Mouse (Mus musculus) embryonic facial prominence, embryonic 15.5 days (tissue): Measurements from ENCODE around the gene Aprt. TPM values are rescaled to one million over a fixed set of nuclear protein-coding genes. Genes with fewer than 3 reads are reported as not detected.

Experiments used
- ATAC-seq: fragments of 200-750 bp; cut with Nextera tagmentation; 2 replicates; pipeline ENCODE4 v1.8.0; 2017; ENCODE audit warnings: low read depth, moderate TSS enrichment; ENCODE audit not compliant: insufficient number of reproducible peaks, low FRiP score, low TSS enrichment
- H3K27ac ChIP-seq: fragments of 300-500 bp; sonication (generic); replicated peaks from 2 replicates; pipeline ENCODE4 v1.5.1; 2015; ENCODE audit warnings: mild to moderate bottlenecking, inconsistent platforms
- H3K27me3 ChIP-seq: fragments of 300-500 bp; sonication (generic); 2 replicates; pipeline ENCODE4 v1.6.1; 2015; ENCODE audit warnings: inconsistent platforms
- H3K36me3 ChIP-seq: fragments of 300-500 bp; sonication (generic); 2 replicates; pipeline ENCODE4 v1.6.1; 2015; ENCODE audit warnings: mild to moderate bottlenecking, inconsistent platforms
- H3K4me1 ChIP-seq: fragments of 300-500 bp; sonication (generic); 2 replicates; pipeline ENCODE4 v1.6.1; 2015; ENCODE audit warnings: inconsistent platforms
- H3K4me2 ChIP-seq: fragments of 300-500 bp; sonication (generic); replicated peaks from 2 replicates; pipeline ENCODE4 v1.6.1; 2015; ENCODE audit warnings: mild to moderate bottlenecking, inconsistent platforms
- H3K4me3 ChIP-seq: fragments of 300-500 bp; sonication (generic); replicated peaks from 2 replicates; pipeline ENCODE4 v1.5.1; 2015; ENCODE audit warnings: mild to moderate bottlenecking, inconsistent platforms
- H3K9ac ChIP-seq: fragments of 300-500 bp; sonication (generic); 2 replicates; pipeline ENCODE4 v1.6.1; 2015; ENCODE audit warnings: inconsistent platforms
- H3K9me3 ChIP-seq: fragments of 300-500 bp; sonication (generic); replicated peaks from 2 replicates; pipeline ENCODE4 v1.6.1; 2016; ENCODE audit warnings: inconsistent platforms
- WGBS: fragments of 180-500 bp; shearing (Covaris S2); methylation state at CpG from one replicate; pipeline ENCODE4 v1.1.7; 2015; 5-methylcytosine and 5-hydroxymethylcytosine counted together
- microRNA-seq: library from miRNA; unstranded; fragments of <30 nt; microRNA quantifications from one replicate; pipeline ENCODE4, GENCODE M21; 2016; ENCODE audit warnings: borderline number of aligned reads
- polyA plus RNA-seq: library from polyadenylated mRNA; unstranded; fragments of >200 nt; fragmentation: Nextera tagmentation; extraction: Ambion mirVana; gene quantifications from 2 replicates; pipeline ENCODE4 v1.2.1, GENCODE M21; 2015

Gene Aprt
- polyA plus RNA-seq, 1 experiment from 2014 or later = 298 TPM

DNA sequence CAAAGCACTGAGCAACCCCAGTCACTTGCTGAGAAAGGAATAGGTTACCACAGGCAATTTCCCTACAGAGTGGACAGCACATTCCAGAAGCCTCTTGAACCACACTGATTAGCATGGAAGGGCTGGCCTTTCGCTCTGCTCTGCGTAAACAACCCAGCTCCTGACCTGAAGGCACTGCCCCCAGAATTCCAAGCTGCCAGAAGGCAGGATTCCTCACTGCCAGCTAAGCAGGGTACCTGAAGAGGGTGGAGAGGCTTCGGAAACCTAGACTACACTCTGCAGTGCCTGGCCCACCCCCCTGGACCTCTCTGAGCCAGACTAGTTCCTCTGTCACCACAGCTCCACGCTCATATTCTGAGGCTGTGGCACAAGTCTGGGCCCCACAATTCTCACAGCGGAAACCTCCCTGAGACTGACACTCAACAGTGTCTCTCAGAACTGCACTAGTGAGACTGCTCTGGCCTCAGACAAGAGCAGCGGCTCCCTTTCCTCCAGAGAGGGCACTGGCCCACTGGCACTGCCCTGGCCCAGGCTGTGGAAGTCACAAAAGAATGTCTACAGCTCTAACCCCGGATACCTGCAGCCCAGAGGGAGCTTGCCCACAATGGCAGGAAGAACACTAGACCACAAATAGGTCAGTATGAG is 50.1 kb downstream of the Aprt start:
- no peaks in the 10 kb centered on the region for H3K9me3 ChIP-seq
- WGBS = 46% methylated on average over 7 of the region's 7 CpGs
- H3K27me3 ChIP-seq = no peaks in the 10 kb centered on the region
- H3K4me3 ChIP-seq = no peak overlapping the region
- peaks cover 52% of the 10 kb centered on the region for H3K4me1 ChIP-seq
- H3K27ac ChIP-seq = peak overlapping the region; percentile 44
- no peak overlapping the region for H3K9ac ChIP-seq
- no peak overlapping the region for H3K4me2 ChIP-seq
- H3K36me3 ChIP-seq = no peaks in the 10 kb centered on the region
- ATAC-seq = no peak

DNA sequence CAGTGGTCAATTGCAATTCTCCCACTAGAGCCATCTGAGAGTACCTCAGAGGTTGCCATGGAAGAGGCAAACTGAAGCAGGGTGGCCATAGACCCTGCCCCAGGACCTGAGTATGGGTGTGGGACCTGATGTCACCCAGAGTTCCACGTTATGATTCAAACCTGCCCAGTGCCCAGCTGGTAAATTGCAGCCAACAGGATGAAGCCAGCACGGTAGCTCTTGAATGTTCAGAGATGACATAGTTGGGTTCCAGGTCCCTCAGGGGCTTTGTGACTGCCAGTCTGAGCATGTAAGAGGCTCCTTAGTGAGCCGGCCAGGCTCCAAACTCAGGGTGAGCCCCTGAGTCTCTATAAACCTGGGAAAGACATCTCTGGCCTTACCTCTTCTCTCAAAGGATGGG is 50.6 kb downstream of the Aprt start:
- H3K4me3 ChIP-seq = no peak overlapping the region
- H3K4me2 ChIP-seq = no peak overlapping the region
- H3K27ac ChIP-seq = peak overlapping the region; percentile 44
- H3K4me1 ChIP-seq = peaks cover 47% of the 10 kb centered on the region
- no peak overlapping the region for H3K9ac ChIP-seq
- no peak for ATAC-seq
- WGBS = 60% methylated on average over 3 of the region's 3 CpGs
- no peaks in the 10 kb centered on the region for H3K27me3 ChIP-seq
- H3K9me3 ChIP-seq = no peaks in the 10 kb centered on the region
- H3K36me3 ChIP-seq = no peaks in the 10 kb centered on the region

- Histone ChIP-seq H3K4me3 (no peak overlapping the region), H3K27ac (peak overlapping the region; percentile 44; the same call in 1 of the 2 replicates), H3K4me2 (no peak overlapping the region), H3K27me3 (no peaks in the 10 kb centered on the region), H3K4me1 (peaks cover 46% of the 10 kb centered on the region), H3K9ac (no peak overlapping the region), H3K36me3 (no peaks in the 10 kb centered on the region), H3K9me3 (no peaks in the 10 kb centered on the region)
- 67% methylated on average over 6 of the region's 6 CpGs for WGBS
- no peak for ATAC-seq
These were observed 51.7 kb downstream of the Aprt start for GRCm38 (mm10) chr8:122525004-122525403.

Small RNAs within 50 kb of the gene (microRNA-seq; reads per million reads assigned to microRNA genes)
- gene Mir6396 = not detected

Other genes with a start within 250 kb of the Aprt start
- gene Trhr2, start 216.2 kb downstream of the Aprt start, polyA plus RNA-seq = 0.12 and 0.20 TPM in 2 replicates
- gene Zc3h18, start 200.3 kb downstream of the Aprt start, polyA plus RNA-seq = 48.2 and 49.7 TPM in 2 replicates
- gene Il17c, start 154.9 kb downstream of the Aprt start, polyA plus RNA-seq = 0.41 TPM in 1 of 2 replicates, not detected in the other
- 173 and 186 TPM in 2 replicates for gene Cyba, start 144.0 kb downstream of the Aprt start, polyA plus RNA-seq
- 31.9 and 33.8 TPM in 2 replicates for gene Mvd, start 133.5 kb downstream of the Aprt start, polyA plus RNA-seq
- 1.3 and 1.4 TPM in 2 replicates for gene Snai3, start 116.2 kb downstream of the Aprt start, polyA plus RNA-seq
- gene Rnf166, start 100.8 kb downstream of the Aprt start, polyA plus RNA-seq = 53.2 and 54.6 TPM in 2 replicates
- 46.4 and 49.7 TPM in 2 replicates for gene Ctu2, start 100.8 kb downstream of the Aprt start, polyA plus RNA-seq
- 14.3 and 16.7 TPM in 2 replicates for gene Piezo1, start 25.6 kb downstream of the Aprt start, polyA plus RNA-seq
- 32.5 and 36.2 TPM in 2 replicates for gene Cdt1, start 8.9 kb downstream of the Aprt start, polyA plus RNA-seq
- 11.3 TPM in 2 replicates for gene Galns, start 34.6 kb upstream of the Aprt start, polyA plus RNA-seq
- gene Trappc2l, start 34.7 kb upstream of the Aprt start, polyA plus RNA-seq = 54.5 and 62.3 TPM in 2 replicates
- gene Pabpn1l, start 45.8 kb upstream of the Aprt start, polyA plus RNA-seq = 0.63 and 1.2 TPM in 2 replicates
- 6.2 and 6.4 TPM in 2 replicates for gene Cbfa2t3, start 122.2 kb upstream of the Aprt start, polyA plus RNA-seq
- gene Acsf3, start 198.6 kb upstream of the Aprt start, polyA plus RNA-seq = 17.1 and 17.2 TPM in 2 replicates